Mouse (Mus musculus) embryonic fibroblast, embryonic 13.5 days (primary cell): ENCODE data around the gene Arid5b. TPM values are rescaled to one million over a fixed set of nuclear protein-coding genes. Genes with fewer than 3 reads are reported as not detected.

Source experiments
- H3K27ac ChIP-seq: 2 replicates; pipeline ENCODE4 v1.5.1; 2012; ENCODE audit warnings: low read length, control low read depth, inconsistent platforms; ENCODE audit not compliant: insufficient read depth
- H3K4me1 ChIP-seq: 2 replicates; pipeline ENCODE4 v1.6.1; 2011; ENCODE audit warnings: low read length; ENCODE audit not compliant: control insufficient read depth, insufficient read depth
- H3K4me3 ChIP-seq: 2 replicates; pipeline ENCODE4 v1.5.1; 2011; ENCODE audit warnings: mild to moderate bottlenecking, control low read depth, low read length; ENCODE audit not compliant: insufficient read depth
- CTCF ChIP-seq: IDR thresholded peaks from 2 replicates; pipeline ENCODE4 v1.5.1; 2011; ENCODE audit warnings: mild to moderate bottlenecking, control low read depth, low read length, moderate library complexity, borderline replicate concordance; ENCODE audit not compliant: insufficient read depth
- POLR2A ChIP-seq: IDR thresholded peaks from 2 replicates; pipeline ENCODE4 v1.6.1; 2011; ENCODE audit warnings: low read depth, mild to moderate bottlenecking, control low read depth, low read length, moderate library complexity
- polyA plus RNA-seq: library from polyadenylated mRNA; stranded (reverse); fragments of >200 nt; gene quantifications from 2 replicates; pipeline ENCODE4 v1.2.4, GENCODE M21; 2011; ENCODE audit warnings: low read depth; ENCODE audit not compliant: missing spikeins, insufficient read length

Arid5b gene
- polyA plus RNA-seq, 1 experiment: 80.2 TPM

- TF ChIP-seq CTCF (no peak), POLR2A (no peak)
- Histone ChIP-seq H3K4me1 (no peaks in the 10 kb centered on the region; the same call in 1 of the 2 replicates), H3K27ac (peak overlapping the region; percentile 74), H3K4me3 (no peak overlapping the region)
These were observed 3.4 kb downstream of the Arid5b start for GRCm38 (mm10) chr10:68274900-68275760.

DNA sequence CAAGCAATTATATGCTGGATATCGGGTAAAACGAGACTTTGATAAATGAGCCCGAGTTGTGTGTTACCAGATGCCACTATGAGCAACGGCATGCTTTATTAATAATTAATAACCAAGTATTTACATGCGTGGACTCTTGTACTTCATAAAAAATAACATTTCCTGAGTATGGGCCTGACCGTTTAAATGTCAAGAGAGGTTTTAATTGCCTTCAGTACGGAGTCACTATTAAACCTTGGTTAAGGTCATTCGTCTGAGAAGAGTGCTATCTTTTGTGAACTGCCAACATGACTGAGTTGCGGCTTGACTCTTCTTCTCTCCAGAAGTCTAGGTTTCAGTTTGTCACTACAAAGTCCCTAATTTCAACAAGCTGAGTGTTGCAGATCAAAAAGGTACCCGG, 8.8 kb downstream of the Arid5b start:
- TF ChIP-seq CTCF (no peak), POLR2A (no peak)
- no peak overlapping the region for H3K27ac ChIP-seq
- H3K4me3 ChIP-seq: no peak overlapping the region
- peaks cover 4% of the 10 kb centered on the region for H3K4me1 ChIP-seq

- Histone ChIP-seq H3K27ac (no peak overlapping the region), H3K4me3 (no peak overlapping the region), H3K4me1 (peaks cover 6% of the 10 kb centered on the region)
- TF ChIP-seq POLR2A (no peak), CTCF (no peak)
These were observed 9.9 kb downstream of the Arid5b start for GRCm38 (mm10) chr10:68268629-68269028.

- TF ChIP-seq POLR2A (no peak), CTCF (no peak)
- Histone ChIP-seq H3K4me3 (no peak overlapping the region), H3K27ac (no peak overlapping the region)
These were observed 14.4 kb downstream of the Arid5b start for GRCm38 (mm10) chr10:68263969-68264688.

DNA sequence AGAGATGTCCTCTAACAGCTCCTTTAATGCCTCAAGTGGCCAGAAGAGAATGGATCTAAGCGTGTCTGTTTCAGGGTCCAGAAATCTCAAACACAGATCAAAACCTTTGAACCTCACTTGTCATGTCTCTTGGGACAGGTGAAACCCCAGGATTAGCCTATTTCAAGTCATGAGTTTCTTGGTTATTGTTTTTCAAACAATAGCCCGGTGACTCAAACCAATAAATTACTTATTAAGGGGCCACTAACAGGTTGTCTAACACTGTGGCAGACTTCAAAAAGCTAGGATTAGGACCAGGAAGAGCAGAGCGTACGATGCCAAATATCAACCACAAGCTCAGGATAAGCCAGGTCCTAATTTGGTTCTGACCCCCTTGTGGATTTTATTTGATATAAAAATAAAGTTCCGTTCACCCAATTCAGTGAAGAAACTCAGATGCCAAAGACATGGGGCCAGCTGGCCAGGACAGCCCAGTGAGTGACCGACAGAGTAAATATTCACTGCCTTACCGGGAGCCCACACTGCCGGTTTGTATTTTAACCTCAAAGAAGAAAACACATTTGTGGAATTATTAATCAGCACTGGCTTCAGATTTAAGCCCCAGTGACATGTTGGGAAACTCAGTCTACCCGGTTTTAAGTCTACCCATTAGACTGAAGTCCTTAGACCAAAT, 15.1 kb downstream of the Arid5b start:
- no peak for TF ChIP-seq POLR2A
- TF ChIP-seq CTCF: no peak
- H3K4me3 ChIP-seq: no peak overlapping the region

More at GRCm38 (mm10) chr10:68263969-68264688, 14.4 kb downstream of the Arid5b start:
- peaks cover 5% of the 10 kb centered on the region for H3K4me1 ChIP-seq

DNA sequence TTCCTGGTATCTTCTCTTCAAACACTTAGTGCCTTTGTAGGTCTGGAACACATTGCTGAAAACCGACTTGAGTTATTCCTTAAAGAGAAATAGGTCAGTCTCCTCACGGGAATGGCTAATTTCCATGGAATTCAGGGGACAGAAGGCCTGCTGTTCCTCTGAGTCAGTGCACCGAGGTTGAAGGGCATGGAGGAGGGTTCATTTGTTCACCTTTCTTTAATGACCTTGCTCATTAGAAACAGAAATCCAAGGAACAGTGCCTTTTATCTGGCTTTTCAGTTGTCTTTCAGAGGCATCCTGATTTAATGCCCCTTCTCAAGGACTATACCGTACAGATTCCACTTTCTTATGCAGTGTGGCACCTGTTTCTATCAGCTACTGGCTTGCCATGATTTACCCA, 18.9 kb downstream of the Arid5b start:
- TF ChIP-seq POLR2A: no peak
- no peak for TF ChIP-seq CTCF
- peaks cover 2% of the 10 kb centered on the region; the same call in 1 of the 2 replicates for H3K4me1 ChIP-seq
- H3K27ac ChIP-seq: no peak overlapping the region
- no peak overlapping the region for H3K4me3 ChIP-seq

More for the DNA sequence above, 15.1 kb downstream of the Arid5b start:
- H3K4me1 ChIP-seq: 0 out of 2 replicates have a peak, but pooled peaks cover 2% of the 10 kb centered on the region
- no peak overlapping the region for H3K27ac ChIP-seq

GRCm38 (mm10) chr10:68257358-68258056, 21.0 kb downstream of the Arid5b start:
- Histone ChIP-seq H3K27ac (no peak overlapping the region), H3K4me1 (no peaks in the 10 kb centered on the region; the same call in 1 of the 2 replicates), H3K4me3 (no peak overlapping the region)
- TF ChIP-seq CTCF: no peak

GRCm38 (mm10) chr10:68256134-68256533, 22.4 kb downstream of the Arid5b start:
- no peak for TF ChIP-seq CTCF
- no peak for TF ChIP-seq POLR2A
- no peak overlapping the region for H3K4me3 ChIP-seq

More at GRCm38 (mm10) chr10:68256134-68256533, 22.4 kb downstream of the Arid5b start:
- H3K27ac ChIP-seq: no peak overlapping the region
- H3K4me1 ChIP-seq: no peaks in the 10 kb centered on the region; the same call in 1 of the 2 replicates
